Mouse (Mus musculus): ENCODE data around the gene Xpo6. TPM values are rescaled to one million over a fixed set of nuclear protein-coding genes. Genes with fewer than 3 reads are reported as not detected.

Gene Xpo6
- total RNA-seq, 2 experiments from 2014 or later, result 87.8 to 89.1 TPM

- no peak for DNase-seq
Measured at GRCm38 (mm10) chr7:126194175-126194574, 6.1 kb downstream of the Xpo6 start.

GRCm38 (mm10) chr7:126191471-126191870 lies 8.8 kb downstream of the Xpo6 start:
- no peak for DNase-seq

- DNase-seq, result no peak
Measured at GRCm38 (mm10) chr7:126189517-126189916, 10.8 kb downstream of the Xpo6 start.

- DNase-seq, result no peak
Measured at GRCm38 (mm10) chr7:126185999-126186398, 14.3 kb downstream of the Xpo6 start.

GRCm38 (mm10) chr7:126183583-126183982 lies 16.7 kb downstream of the Xpo6 start:
- DNase-seq, result no peak

GRCm38 (mm10) chr7:126181487-126181886 lies 18.8 kb downstream of the Xpo6 start:
- DNase-seq, result no peak

GRCm38 (mm10) chr7:126180956-126181355 lies 19.3 kb downstream of the Xpo6 start:
- peak; percentile 28 to 62 for DNase-seq

GRCm38 (mm10) chr7:126178804-126179203 lies 21.5 kb downstream of the Xpo6 start:
- DNase-seq, result no peak

- DNase-seq, result no peak
Measured at GRCm38 (mm10) chr7:126175999-126176398, 24.3 kb downstream of the Xpo6 start.

- no peak for DNase-seq
Measured at GRCm38 (mm10) chr7:126175456-126175855, 24.8 kb downstream of the Xpo6 start.

GRCm38 (mm10) chr7:126174863-126175262 lies 25.4 kb downstream of the Xpo6 start:
- no peak for DNase-seq

- peak; percentile 68 to 70 for DNase-seq
Measured at GRCm38 (mm10) chr7:126172001-126172400, 28.3 kb downstream of the Xpo6 start.

- no peak for DNase-seq
Measured at GRCm38 (mm10) chr7:126168584-126168983, 31.7 kb downstream of the Xpo6 start.

- peak; percentile 29 to 32 for DNase-seq
Measured at GRCm38 (mm10) chr7:126167426-126167825, 32.9 kb downstream of the Xpo6 start.

- no peak for DNase-seq
Measured at GRCm38 (mm10) chr7:126166571-126166970, 33.7 kb downstream of the Xpo6 start.

- no peak for DNase-seq
Measured at GRCm38 (mm10) chr7:126158238-126158637, 42.1 kb downstream of the Xpo6 start.

GRCm38 (mm10) chr7:126155746-126156145 lies 44.6 kb downstream of the Xpo6 start:
- DNase-seq, result no peak

- no peak for DNase-seq
Measured at GRCm38 (mm10) chr7:126154731-126155130, 45.6 kb downstream of the Xpo6 start.

GRCm38 (mm10) chr7:126152324-126152723 lies 48.0 kb downstream of the Xpo6 start:
- no peak for DNase-seq

GRCm38 (mm10) chr7:126146156-126146555 lies 54.1 kb downstream of the Xpo6 start:
- DNase-seq, result no peak

- DNase-seq, result no peak
Measured at GRCm38 (mm10) chr7:126144364-126144763, 55.9 kb downstream of the Xpo6 start.

GRCm38 (mm10) chr7:126137850-126138249 lies 62.5 kb downstream of the Xpo6 start:
- no peak for DNase-seq

- DNase-seq, result no peak
Measured at GRCm38 (mm10) chr7:126135391-126135790, 64.9 kb downstream of the Xpo6 start.

GRCm38 (mm10) chr7:126134634-126135321 lies 65.5 kb downstream of the Xpo6 start:
- no peak for DNase-seq
